ENCODE assay signal across 16 mouse cellular contexts in genomic region chr2:29591626-29592025, GRCm38 (mm10).
"Had no signal": no experiment of that assay in that cellular context is flagged by ENCODE, and none has a peak within 500 bp of the region (broad histone marks: within the 10 kb centered on the region; RNA-seq: fewer than 3 reads in every experiment).

No protein-coding gene starts in this region.

- H3K36me3 ChIP-seq: limb, embryonic 13.5 days; liver, embryonic 15.5 days; midbrain, embryonic 10.5 days; neural tube, embryonic 15.5 days had no signal

- ATAC-seq: lung, postnatal 0 days had no signal

- H3K4me1 ChIP-seq: limb, embryonic 13.5 days; liver, embryonic 15.5 days had no signal

- H3K27me3 ChIP-seq: limb, embryonic 13.5 days; liver, embryonic 15.5 days; neural tube, embryonic 15.5 days had no signal

- H3K9me3 ChIP-seq: limb, embryonic 13.5 days; liver, embryonic 15.5 days; midbrain, embryonic 10.5 days; neural tube, embryonic 15.5 days had no signal

- H3K9ac ChIP-seq: limb, embryonic 13.5 days; liver, embryonic 15.5 days; neural tube, embryonic 15.5 days had no signal

- DNase-seq: kidney, postnatal 25 days; layer of hippocampus, adult 9-11 months; layer of hippocampus, postnatal 36 days; lung, adult 2 months; lung, postnatal 4 days; midbrain, embryonic 14.5 days; right cerebral cortex, postnatal 4 days; spleen, adult 18-20 months; thymus, adult 18-20 months; thymus, postnatal 14 days had no signal

- H3K4me3 ChIP-seq: limb, embryonic 13.5 days; liver, embryonic 15.5 days; midbrain, embryonic 10.5 days; myocyte; neural tube, embryonic 15.5 days had no signal

- H3K4me2 ChIP-seq: limb, embryonic 13.5 days; liver, embryonic 15.5 days; neural tube, embryonic 15.5 days had no signal

- H3K27ac ChIP-seq: limb, embryonic 13.5 days; liver, embryonic 15.5 days; midbrain, embryonic 10.5 days; neural tube, embryonic 15.5 days had no signal
